ENCODE assay signal across 18 mouse cellular contexts in the genomic region with DNA sequence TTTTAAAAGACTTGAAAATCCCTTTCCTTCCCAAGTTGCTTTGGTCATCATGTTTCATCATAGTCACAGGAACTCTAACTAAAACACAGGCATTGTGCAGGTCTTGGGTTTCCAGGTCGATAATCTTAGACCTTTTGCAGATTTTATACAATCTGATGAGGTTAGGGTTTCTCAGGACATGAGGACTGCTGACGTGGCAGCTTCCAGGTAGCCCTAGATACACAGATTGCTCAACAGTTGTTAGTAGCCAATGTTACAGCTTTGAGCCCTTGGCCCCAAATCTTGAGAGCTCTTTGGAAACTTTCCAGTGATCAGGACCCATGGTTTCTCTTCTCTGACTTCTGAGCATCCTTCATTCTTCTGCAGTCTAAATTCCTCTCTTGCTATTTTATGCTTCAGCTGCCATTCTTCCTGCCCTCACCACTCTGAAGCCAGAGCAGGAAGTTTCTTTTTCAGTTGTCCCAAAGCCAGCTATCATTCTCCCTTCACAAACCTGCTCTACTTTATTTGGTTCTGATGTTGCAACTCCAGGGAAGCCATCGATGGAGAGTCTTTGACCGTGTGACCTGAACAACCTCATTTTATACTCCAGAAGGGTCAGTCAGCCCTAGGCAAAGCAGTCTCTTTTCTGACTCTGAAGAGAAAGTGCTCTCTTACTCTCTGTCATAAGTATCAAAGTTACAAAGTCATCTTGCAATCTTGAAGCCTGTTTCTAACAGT.
DNase-seq lines count a peak whose midpoint lies in the region; ATAC-seq and TF ChIP-seq lines count a peak whose summit lies in the region.
"Had no signal": no experiment of that assay in that cellular context is flagged by ENCODE, and none has a peak within 500 bp of the region (broad histone marks: within the 10 kb centered on the region; RNA-seq: fewer than 3 reads in every experiment).

No protein-coding gene starts in this region.

- peak overlapping the region; percentile 64 for H3K27ac ChIP-seq in liver, adult 2 months (replicated peaks; ENCODE audit: insufficient read depth, low read depth, low read length)
- no peak overlapping the region for H3K27ac ChIP-seq in liver, embryonic 12.5 days

- peak; percentile 96 for DNase-seq in liver, adult 2 months (ENCODE audit: extremely low read depth, low read depth, low spot score)
- DNase-seq: adrenal gland, adult 2 months; adrenal gland, adult 8-10 months; adrenal gland, postnatal 10 days; adrenal gland, postnatal 14 days; adrenal gland, postnatal 25 days; adrenal gland, postnatal 36 days; B cell, adult 2 months; cerebellum, adult 11 months; cerebellum, adult 11-12 months; cerebellum, adult 18-20 months; cerebellum, adult 2 months had no signal

- H3K4me2 ChIP-seq in liver, embryonic 12.5 days = no peak overlapping the region

- no peaks in the 10 kb centered on the region for H3K27me3 ChIP-seq in liver, adult 2 months (ENCODE audit: control insufficient read depth, insufficient read depth, low read length)
- no peaks in the 10 kb centered on the region for H3K27me3 ChIP-seq in liver, embryonic 12.5 days (replicated peaks)
- H3K27me3 ChIP-seq: CH12.LX, Patski had no signal

- peaks cover 14% of the 10 kb centered on the region for H3K4me1 ChIP-seq in liver, adult 2 months (ENCODE audit: control insufficient read depth, insufficient read depth, low read length)
- H3K4me1 ChIP-seq in liver, embryonic 12.5 days = no peaks in the 10 kb centered on the region

- H3K79me2 ChIP-seq in liver, adult 2 months (ENCODE audit: control insufficient read depth, insufficient read depth, low read length) = no peaks in the 10 kb centered on the region

- no peak overlapping the region for H3K9ac ChIP-seq in liver, adult 2 months (ENCODE audit: low read depth, low read length)
- no peak overlapping the region for H3K9ac ChIP-seq in liver, embryonic 12.5 days

- no peaks in the 10 kb centered on the region for H3K9me3 ChIP-seq in liver, embryonic 12.5 days (replicated peaks)
- H3K9me3 ChIP-seq: G1E had no signal

- H3K4me3 ChIP-seq in liver, adult 2 months (ENCODE audit: insufficient read depth, low read depth, low read length) = no peak overlapping the region
- no peak overlapping the region for H3K4me3 ChIP-seq in liver, embryonic 12.5 days

- WGBS in liver, adult 2 months = 17% methylated on average over 4 of the region's 4 CpGs
- WGBS in liver, embryonic 12.5 days (ENCODE audit: insufficient replicate concordance) = 62% methylated on average over 4 of the region's 4 CpGs

- TF ChIP-seq POLR2A in liver, adult 2 months (IDR thresholded peaks at IDR 0.05; ENCODE audit: extremely low read depth, insufficient read depth, low read length) = no peak

- no peaks in the 10 kb centered on the region for H3K36me3 ChIP-seq in liver, adult 2 months (ENCODE audit: control insufficient read depth, insufficient read depth, low read length)
- no peaks in the 10 kb centered on the region for H3K36me3 ChIP-seq in liver, embryonic 12.5 days
- H3K36me3 ChIP-seq: G1E had no signal

- no peak for ATAC-seq in liver, embryonic 12.5 days
- ATAC-seq: activated CD4-positive, CD25-positive, alpha-beta regulatory T cell, adult 4 months; CD4-positive, CD25-positive, alpha-beta regulatory T cell, adult 4 months; Patski had no signal

- no peak for TF ChIP-seq CTCF in liver, adult 2 months (IDR thresholded peaks at IDR 0.05; ENCODE audit: low read depth, low read length)
